Mouse (Mus musculus) neural tube, embryonic 10.5 days (tissue): ENCODE results near the gene Olfr57.
"Not testable (repeated sequence)": the region's sequence is repeated elsewhere in the genome, so short reads cannot be mapped to it uniquely, and the experiment has no call there.

Experiments
- DNase-seq: peaks from one replicate; pipeline ENCODE4 v3.0.0-alpha.2; 2017; ENCODE audit warnings: low spot score; ENCODE audit errors: extremely low spot score

Gene Olfr57

GRCm38 (mm10) chr10:79028441-79028840, at the start of gene Olfr57:
Gene Olfr57, plus strand, starts transcription at chr10:79028741.
- DNase-seq, result no peak

- DNase-seq, result no peak
Observed at GRCm38 (mm10) chr10:78980750-78981149, 47.8 kb upstream of the Olfr57 start, which contains the start of gene Olfr1352. Gene Olfr1352, plus strand, starts transcription at chr10:78981050.

GRCm38 (mm10) chr10:79012172-79012571, 16.4 kb upstream of the Olfr57 start, which contains the start of gene Olfr1351:
Gene Olfr1351, plus strand, starts transcription at chr10:79012472.
- no peak for DNase-seq

- not testable (repeated sequence) for DNase-seq
Observed at GRCm38 (mm10) chr10:79042457-79042856, 13.9 kb downstream of the Olfr57 start.

GRCm38 (mm10) chr10:79057370-79057769, 28.8 kb downstream of the Olfr57 start:
- not testable (repeated sequence) for DNase-seq
